In the genomic region with DNA sequence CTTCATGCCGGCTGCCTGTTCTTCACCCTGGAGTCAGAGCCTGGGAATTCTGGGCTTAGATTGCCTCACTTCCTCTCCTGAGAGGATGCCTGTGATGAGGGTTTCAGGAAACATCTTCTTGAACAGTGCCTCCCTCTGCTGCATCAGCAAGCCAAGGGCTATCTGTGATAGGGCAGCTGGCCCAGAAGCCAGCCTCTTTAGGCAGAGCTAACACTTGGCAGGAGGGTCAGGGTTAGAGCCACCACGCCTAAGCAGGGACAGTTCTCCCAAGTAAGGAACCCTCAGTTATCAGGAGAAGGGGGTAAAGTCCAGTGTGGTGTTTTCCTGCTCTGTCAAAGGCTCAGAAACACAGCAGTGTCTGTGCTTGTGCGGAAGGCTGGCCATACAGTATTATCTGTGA, we compare ENCODE assay signal across 20 mouse cellular contexts.
DNase-seq lines count a peak whose midpoint lies in the region; ATAC-seq and TF ChIP-seq lines count a peak whose summit lies in the region.
"Had no signal": no experiment of that assay in that cellular context is flagged by ENCODE, and none has a peak within 500 bp of the region (broad histone marks: within the 10 kb centered on the region; RNA-seq: fewer than 3 reads in every experiment).

No protein-coding gene starts in this region.

- no peak overlapping the region for H3K9ac ChIP-seq in intestine, embryonic 14.5 days (ENCODE audit: low read length)
- H3K9ac ChIP-seq in stomach, postnatal 0 days (ENCODE audit: low read length): no peak overlapping the region
- H3K9ac ChIP-seq: embryonic facial prominence, embryonic 15.5 days; forebrain, embryonic 15.5 days; heart, embryonic 12.5 days; hindbrain, embryonic 13.5 days had no signal

- H3K27me3 ChIP-seq in intestine, embryonic 14.5 days (replicated peaks; ENCODE audit: control insufficient read depth, insufficient read depth, low read length): no peaks in the 10 kb centered on the region
- H3K27me3 ChIP-seq in stomach, postnatal 0 days (ENCODE audit: control insufficient read depth, insufficient read depth, low read length): no peaks in the 10 kb centered on the region
- H3K27me3 ChIP-seq: embryonic facial prominence, embryonic 15.5 days; forebrain, embryonic 15.5 days; heart, embryonic 12.5 days; hindbrain, embryonic 13.5 days had no signal

- H3K27ac ChIP-seq in intestine, embryonic 14.5 days (ENCODE audit: low read depth): no peak overlapping the region
- H3K27ac ChIP-seq in stomach, postnatal 0 days (replicated peaks): no peak overlapping the region
- H3K27ac ChIP-seq: embryonic facial prominence, embryonic 15.5 days; forebrain, embryonic 10.5 days; forebrain, embryonic 15.5 days; hindbrain, embryonic 13.5 days; hindbrain, postnatal 0 days had no signal

- TF ChIP-seq CTCF in stomach, postnatal 0 days (IDR thresholded peaks at IDR 0.05; ENCODE audit: low read depth): peak; percentile 10; the same call in 1 of the 2 replicates

- H3K9me3 ChIP-seq in intestine, embryonic 14.5 days (ENCODE audit: control insufficient read depth, low read length): no peaks in the 10 kb centered on the region
- H3K9me3 ChIP-seq in stomach, postnatal 0 days (ENCODE audit: control insufficient read depth, low read length): no peaks in the 10 kb centered on the region
- H3K9me3 ChIP-seq: embryonic facial prominence, embryonic 15.5 days; forebrain, embryonic 10.5 days; forebrain, embryonic 15.5 days; heart, embryonic 12.5 days; hindbrain, embryonic 13.5 days had no signal

- 0 out of 2 replicates have a peak, but pooled peaks have one; percentile 55 for ATAC-seq in intestine, embryonic 14.5 days (replicated peaks; ENCODE audit: low FRiP score, low TSS enrichment, low read depth)
- peak; percentile 79 for ATAC-seq in stomach, postnatal 0 days (ENCODE audit: low FRiP score, low TSS enrichment)
- ATAC-seq: forebrain, embryonic 15.5 days; hindbrain, postnatal 0 days had no signal

- TF ChIP-seq EP300 in stomach, postnatal 0 days (optimal IDR thresholded peaks at IDR 0.05): no peak

- peak; percentile 31 for DNase-seq in 3T3-L1 (ENCODE audit: low read depth, low spot score)
- DNase-seq in intestine, embryonic 14.5 days (ENCODE audit: low spot score): no peak
- peak; percentile 42 for DNase-seq in large intestine, adult 2 months (ENCODE audit: low read depth, low spot score)
- peak; percentile 25 for DNase-seq in stomach, postnatal 0 days (ENCODE audit: low spot score)
- no peak for DNase-seq in lung, postnatal 4 days
- no peak for DNase-seq in cerebellum, adult 8-10 months
- no peak for DNase-seq in gastrocnemius, postnatal 10 days
- DNase-seq: adrenal gland, postnatal 14 days; cerebellum, adult 11-12 months; cerebellum, adult 9-11 months; embryo, embryonic 11 days; heart, postnatal 36 days; kidney, adult 11 months had no signal

- no peak overlapping the region for H3K4me2 ChIP-seq in intestine, embryonic 14.5 days (ENCODE audit: low read length)
- no peak overlapping the region for H3K4me2 ChIP-seq in stomach, postnatal 0 days (replicated peaks; ENCODE audit: low read depth)
- H3K4me2 ChIP-seq: embryonic facial prominence, embryonic 15.5 days; forebrain, embryonic 15.5 days; heart, embryonic 12.5 days; hindbrain, embryonic 13.5 days had no signal

- H3K4me3 ChIP-seq in intestine, embryonic 14.5 days (ENCODE audit: low read depth, low read length): no peak overlapping the region
- H3K4me3 ChIP-seq in stomach, postnatal 0 days (ENCODE audit: low read depth, low read length): no peak overlapping the region
- H3K4me3 ChIP-seq: embryonic facial prominence, embryonic 15.5 days; erythroblast, embryonic 14.5 days; forebrain, embryonic 10.5 days; forebrain, embryonic 15.5 days; heart, embryonic 12.5 days; hindbrain, embryonic 13.5 days had no signal

- 65% methylated on average over 3 of the region's 3 CpGs for WGBS in intestine, embryonic 14.5 days
- whole genome bisulfite sequencing in large intestine, adult 2 months: 38% methylated on average over 3 of the region's 3 CpGs
- WGBS in stomach, postnatal 0 days: 53% methylated on average over 3 of the region's 3 CpGs

- no peaks in the 10 kb centered on the region for H3K4me1 ChIP-seq in intestine, embryonic 14.5 days (replicated peaks; ENCODE audit: control insufficient read depth, insufficient read depth, low read length)
- no peaks in the 10 kb centered on the region for H3K4me1 ChIP-seq in stomach, postnatal 0 days (replicated peaks; ENCODE audit: control insufficient read depth, insufficient read depth)
- H3K4me1 ChIP-seq: forebrain, embryonic 15.5 days had no signal

- H3K36me3 ChIP-seq in intestine, embryonic 14.5 days (ENCODE audit: control insufficient read depth, insufficient read depth, low read length): no peaks in the 10 kb centered on the region
- no peaks in the 10 kb centered on the region for H3K36me3 ChIP-seq in stomach, postnatal 0 days (ENCODE audit: control insufficient read depth, insufficient read depth, low read length)
- H3K36me3 ChIP-seq: embryonic facial prominence, embryonic 15.5 days; forebrain, embryonic 10.5 days; forebrain, embryonic 15.5 days; heart, embryonic 12.5 days; hindbrain, embryonic 13.5 days had no signal

Comparison
In these comparisons a context has a peak if more than half of its experiments do, and no peak if none do; other contexts are left out.
1. DNase-seq: peak in 3T3-L1 (single experiment), large intestine, adult 2 months (single experiment) and stomach, postnatal 0 days (single experiment); none in intestine, embryonic 14.5 days (single experiment), lung, postnatal 4 days (0 of 2), cerebellum, adult 8-10 months (single experiment) and gastrocnemius, postnatal 10 days (single experiment).